Mouse (Mus musculus) megakaryocyte, embryonic 14.5 days (primary cell): Measurements from ENCODE around the gene Top1.

Source experiments
- FLI1 ChIP-seq: IDR thresholded peaks from 2 replicates; pipeline ENCODE4 v1.6.1; 2012; ENCODE audit warnings: low read length, inconsistent platforms, mixed read lengths
- GATA1 ChIP-seq: IDR thresholded peaks from 3 replicates; pipeline ENCODE4 v1.6.1; 2012; ENCODE audit warnings: mixed read lengths, low read length, inconsistent platforms, borderline replicate concordance

DNA sequence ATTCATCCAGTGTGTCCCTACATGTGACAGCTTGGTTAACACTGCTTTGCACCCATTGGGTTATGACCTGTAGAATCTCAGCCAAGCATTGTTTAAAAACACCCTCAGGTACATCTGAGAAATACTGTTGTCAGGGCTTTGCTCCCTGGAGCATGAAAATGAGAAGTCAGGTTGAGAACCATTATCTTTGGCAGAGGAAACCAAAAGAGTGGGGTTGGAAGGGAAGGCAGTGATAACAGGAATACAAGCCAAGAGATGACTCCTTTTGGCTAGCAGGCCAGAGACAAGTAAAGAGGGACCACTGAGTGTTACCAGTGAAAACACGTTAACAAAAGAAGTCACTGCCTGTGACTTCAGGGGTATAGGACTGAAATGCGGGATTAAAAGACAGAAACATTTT lies 118.7 kb downstream of the Top1 start:
- TF ChIP-seq GATA1, result no peak
- no peak for TF ChIP-seq FLI1
